Mouse (Mus musculus) embryonic facial prominence, embryonic 12.5 days (tissue): Measurements from ENCODE around the gene Hpca. TPM values are rescaled to one million over a fixed set of nuclear protein-coding genes. Genes with fewer than 3 reads are reported as not detected.
A peak's percentile ranks its signal among the peaks of the same experiment; 100 is the strongest.

ENCODE experiments used
- ATAC-seq: fragments of 200-750 bp; cut with Nextera tagmentation; 2 replicates; pipeline ENCODE4 v1.8.0; 2017; ENCODE audit not compliant: insufficient number of reproducible peaks, insufficient read depth, low FRiP score, low TSS enrichment
- H3K27ac ChIP-seq: fragments of 300-500 bp; sonication (generic); 2 replicates; pipeline ENCODE4 v1.5.1; 2016; ENCODE audit warnings: mild to moderate bottlenecking
- H3K27me3 ChIP-seq: fragments of 300-500 bp; sonication (generic); 2 replicates; pipeline ENCODE4 v1.6.1; 2016; ENCODE audit warnings: mild to moderate bottlenecking, moderate library complexity
- H3K36me3 ChIP-seq: fragments of 300-500 bp; sonication (generic); 2 replicates; pipeline ENCODE4 v1.6.1; 2016; ENCODE audit warnings: mild to moderate bottlenecking
- H3K4me1 ChIP-seq: fragments of 300-500 bp; sonication (generic); 2 replicates; pipeline ENCODE4 v1.6.1; 2016
- H3K4me2 ChIP-seq: fragments of 300-500 bp; sonication (generic); replicated peaks from 2 replicates; pipeline ENCODE4 v1.6.1; 2016; ENCODE audit warnings: mild to moderate bottlenecking, moderate library complexity
- H3K4me3 ChIP-seq: fragments of 300-500 bp; sonication (generic); 2 replicates; pipeline ENCODE4 v1.5.1; 2016; ENCODE audit warnings: mild to moderate bottlenecking
- H3K9ac ChIP-seq: fragments of 300-500 bp; sonication (generic); 2 replicates; pipeline ENCODE4 v1.6.1; 2016; ENCODE audit warnings: mild to moderate bottlenecking, moderate library complexity
- H3K9me3 ChIP-seq: fragments of 300-500 bp; sonication (generic); 2 replicates; pipeline ENCODE4 v1.6.1; 2016; ENCODE audit warnings: mild to moderate bottlenecking, moderate library complexity
- WGBS: fragments of 180-500 bp; shearing (Covaris S2); methylation state at CpG from one replicate; pipeline ENCODE4 v1.1.7; 2016; 5-methylcytosine and 5-hydroxymethylcytosine counted together
- polyA plus RNA-seq: library from polyadenylated mRNA; unstranded; fragments of >200 nt; fragmentation: Nextera tagmentation; extraction: Ambion mirVana; gene quantifications from 2 replicates; pipeline ENCODE4 v1.2.1, GENCODE M21; 2016

Hpca gene
- polyA plus RNA-seq, 1 experiment from 2014 or later = 4.7 TPM

GRCm38 (mm10) chr4:129144401-129145367 lies 22.8 kb upstream of the Hpca start:
- H3K9ac ChIP-seq = no peak overlapping the region
- peak; percentile 76; the same call in 1 of the 2 replicates for ATAC-seq
- no peaks in the 10 kb centered on the region for H3K27me3 ChIP-seq
- H3K4me1 ChIP-seq = peaks cover 14% of the 10 kb centered on the region; the same call in 1 of the 2 replicates
- peaks cover 14% of the 10 kb centered on the region for H3K36me3 ChIP-seq
- no peak overlapping the region for H3K4me3 ChIP-seq
- peak overlapping the region; percentile 72 for H3K27ac ChIP-seq
- no peak overlapping the region for H3K4me2 ChIP-seq
- H3K9me3 ChIP-seq = no peaks in the 10 kb centered on the region
- WGBS = 61% methylated on average over 16 of the region's 16 CpGs

GRCm38 (mm10) chr4:129143509-129143908 lies 21.7 kb upstream of the Hpca start:
- WGBS = 77% methylated on average over 5 of the region's 5 CpGs
- Histone ChIP-seq H3K9me3 (no peaks in the 10 kb centered on the region), H3K4me2 (no peak overlapping the region), H3K9ac (no peak overlapping the region), H3K36me3 (peaks cover 7% of the 10 kb centered on the region; the same call in 1 of the 2 replicates), H3K27me3 (0 out of 2 replicates have a peak, but pooled peaks cover under 1% of the 10 kb centered on the region), H3K27ac (no peak overlapping the region), H3K4me1 (peaks cover 15% of the 10 kb centered on the region; the same call in 1 of the 2 replicates), H3K4me3 (no peak overlapping the region)
- ATAC-seq = no peak

GRCm38 (mm10) chr4:129142439-129143045 lies 20.7 kb upstream of the Hpca start:
- 92% methylated on average over 11 of the region's 11 CpGs for WGBS
- peaks cover 15% of the 10 kb centered on the region; the same call in 1 of the 2 replicates for H3K4me1 ChIP-seq
- no peaks in the 10 kb centered on the region for H3K9me3 ChIP-seq
- no peak overlapping the region for H3K4me3 ChIP-seq
- no peak for ATAC-seq
- peaks cover 9% of the 10 kb centered on the region for H3K27me3 ChIP-seq
- no peak overlapping the region for H3K4me2 ChIP-seq
- H3K36me3 ChIP-seq = 0 out of 2 replicates have a peak, but pooled peaks cover 7% of the 10 kb centered on the region
- H3K9ac ChIP-seq = no peak overlapping the region
- H3K27ac ChIP-seq = no peak overlapping the region

- no peak for ATAC-seq
- Histone ChIP-seq H3K27ac (no peak overlapping the region), H3K4me3 (no peak overlapping the region), H3K4me1 (peaks cover 21% of the 10 kb centered on the region), H3K9me3 (no peaks in the 10 kb centered on the region), H3K36me3 (0 out of 2 replicates have a peak, but pooled peaks cover 7% of the 10 kb centered on the region), H3K9ac (no peak overlapping the region), H3K4me2 (no peak overlapping the region), H3K27me3 (peaks cover 16% of the 10 kb centered on the region)
- WGBS = 74% methylated on average over 17 of the region's 17 CpGs
Measured at GRCm38 (mm10) chr4:129141560-129142438, 20.0 kb upstream of the Hpca start.

GRCm38 (mm10) chr4:129140808-129141207 lies 19.0 kb upstream of the Hpca start:
- Histone ChIP-seq H3K4me1 (peaks cover 21% of the 10 kb centered on the region), H3K27me3 (peaks cover 24% of the 10 kb centered on the region), H3K4me2 (no peak overlapping the region), H3K9me3 (no peaks in the 10 kb centered on the region), H3K36me3 (0 out of 2 replicates have a peak, but pooled peaks cover 7% of the 10 kb centered on the region), H3K27ac (no peak overlapping the region), H3K4me3 (no peak overlapping the region), H3K9ac (no peak overlapping the region)
- no peak for ATAC-seq
- 82% methylated on average over 4 of the region's 4 CpGs for WGBS

GRCm38 (mm10) chr4:129139642-129140041 lies 17.8 kb upstream of the Hpca start:
- no peaks in the 10 kb centered on the region for H3K9me3 ChIP-seq
- H3K27ac ChIP-seq = no peak overlapping the region
- H3K4me3 ChIP-seq = no peak overlapping the region
- ATAC-seq = no peak
- H3K9ac ChIP-seq = no peak overlapping the region
- H3K27me3 ChIP-seq = peaks cover 33% of the 10 kb centered on the region
- 0 out of 2 replicates have a peak, but pooled peaks cover 7% of the 10 kb centered on the region for H3K36me3 ChIP-seq
- WGBS = 88% methylated on average over 5 of the region's 5 CpGs
- no peak overlapping the region for H3K4me2 ChIP-seq
- peaks cover 23% of the 10 kb centered on the region for H3K4me1 ChIP-seq

GRCm38 (mm10) chr4:129137392-129138321 lies 15.8 kb upstream of the Hpca start:
- peaks cover 20% of the 10 kb centered on the region for H3K4me1 ChIP-seq
- no peak overlapping the region for H3K27ac ChIP-seq
- peak overlapping the region; percentile 90 for H3K4me2 ChIP-seq
- H3K27me3 ChIP-seq = peaks cover 33% of the 10 kb centered on the region
- peak overlapping the region; percentile 73 for H3K9ac ChIP-seq
- ATAC-seq = no peak
- no peaks in the 10 kb centered on the region for H3K36me3 ChIP-seq
- no peaks in the 10 kb centered on the region for H3K9me3 ChIP-seq
- WGBS = 46% methylated on average over 14 of the region's 14 CpGs
- peak overlapping the region; percentile 60 for H3K4me3 ChIP-seq

- H3K9me3 ChIP-seq = no peaks in the 10 kb centered on the region
- H3K4me3 ChIP-seq = peak within 1 kb of the TSS; percentile 60
- no peak for ATAC-seq
- no peaks in the 10 kb centered on the region for H3K36me3 ChIP-seq
- H3K9ac ChIP-seq = peak within 1 kb of the TSS; percentile 73
- H3K4me1 ChIP-seq = peaks cover 20% of the 10 kb centered on the region
- H3K27me3 ChIP-seq = peaks cover 33% of the 10 kb centered on the region
- peak within 1 kb of the TSS; percentile 90 for H3K4me2 ChIP-seq
- peak within 1 kb of the TSS; percentile 46; the same call in 1 of the 2 replicates for H3K27ac ChIP-seq
- WGBS = 1% methylated on average over 54 of the region's 80 CpGs
Measured at GRCm38 (mm10) chr4:129136579-129137391, 14.9 kb upstream of the Hpca start, which contains the start of gene Fndc5. Fndc5 (plus strand) TSS chr4:129136999.

- H3K4me1 ChIP-seq = peaks cover 20% of the 10 kb centered on the region
- peak overlapping the region; percentile 73 for H3K9ac ChIP-seq
- H3K27me3 ChIP-seq = peaks cover 33% of the 10 kb centered on the region
- H3K4me3 ChIP-seq = peak overlapping the region; percentile 60
- H3K36me3 ChIP-seq = no peaks in the 10 kb centered on the region
- peak overlapping the region; percentile 90 for H3K4me2 ChIP-seq
- no peaks in the 10 kb centered on the region for H3K9me3 ChIP-seq
- ATAC-seq = no peak
- no peak overlapping the region for H3K27ac ChIP-seq
- 36% methylated on average over 9 of the region's 9 CpGs for WGBS
Measured at GRCm38 (mm10) chr4:129136189-129136578, 14.3 kb upstream of the Hpca start.

- Histone ChIP-seq H3K4me2 (no peak overlapping the region), H3K4me3 (peak overlapping the region; percentile 60; the same call in 1 of the 2 replicates), H3K27ac (no peak overlapping the region), H3K36me3 (no peaks in the 10 kb centered on the region), H3K9me3 (no peaks in the 10 kb centered on the region), H3K9ac (no peak overlapping the region), H3K4me1 (peaks cover 24% of the 10 kb centered on the region), H3K27me3 (peaks cover 33% of the 10 kb centered on the region)
- 62% methylated on average over 2 of the region's 2 CpGs for WGBS
- no peak for ATAC-seq
Measured at GRCm38 (mm10) chr4:129135637-129136036, 13.8 kb upstream of the Hpca start.
